Mouse (Mus musculus): ENCODE measurements around the gene Srgap2. TPM values are rescaled to one million over a fixed set of nuclear protein-coding genes. Genes with fewer than 3 reads are reported as not detected.
A peak's percentile ranks its signal among the peaks of the same experiment; 100 is the strongest.

The Srgap2 gene
- total RNA-seq, 2 experiments from 2014 or later: 21.1 to 24.1 TPM

DNA sequence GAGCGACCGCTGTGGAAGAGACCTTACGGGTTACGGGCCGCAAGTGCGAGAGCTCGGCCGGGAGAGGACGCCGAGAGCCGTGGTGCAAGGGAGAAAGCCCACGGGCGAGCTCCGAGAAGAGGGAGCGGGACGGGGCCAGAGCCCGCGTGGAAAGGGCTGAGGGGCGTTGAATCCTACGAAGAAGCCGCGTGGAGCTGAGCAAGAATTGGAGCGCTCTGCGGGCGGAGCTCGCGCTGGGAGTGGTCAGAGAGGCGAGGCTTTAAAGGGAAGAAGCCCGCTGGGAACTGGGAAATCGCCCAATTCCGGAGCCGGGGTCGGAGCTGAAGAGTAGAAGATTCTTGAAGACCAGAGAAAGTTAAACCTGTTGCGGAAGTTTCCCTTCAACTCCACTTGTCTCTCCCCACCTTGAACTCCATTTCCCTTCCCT lies 942 bp upstream of the Srgap2 start:
- peak; percentile 74 for DNase-seq
- intact Hi-C loops (cut with DNase I): loop anchor here (5.0 kb wide), 2 partner anchors 96 to 166 kb away; no protein-coding TSS in a partner anchor

DNA sequence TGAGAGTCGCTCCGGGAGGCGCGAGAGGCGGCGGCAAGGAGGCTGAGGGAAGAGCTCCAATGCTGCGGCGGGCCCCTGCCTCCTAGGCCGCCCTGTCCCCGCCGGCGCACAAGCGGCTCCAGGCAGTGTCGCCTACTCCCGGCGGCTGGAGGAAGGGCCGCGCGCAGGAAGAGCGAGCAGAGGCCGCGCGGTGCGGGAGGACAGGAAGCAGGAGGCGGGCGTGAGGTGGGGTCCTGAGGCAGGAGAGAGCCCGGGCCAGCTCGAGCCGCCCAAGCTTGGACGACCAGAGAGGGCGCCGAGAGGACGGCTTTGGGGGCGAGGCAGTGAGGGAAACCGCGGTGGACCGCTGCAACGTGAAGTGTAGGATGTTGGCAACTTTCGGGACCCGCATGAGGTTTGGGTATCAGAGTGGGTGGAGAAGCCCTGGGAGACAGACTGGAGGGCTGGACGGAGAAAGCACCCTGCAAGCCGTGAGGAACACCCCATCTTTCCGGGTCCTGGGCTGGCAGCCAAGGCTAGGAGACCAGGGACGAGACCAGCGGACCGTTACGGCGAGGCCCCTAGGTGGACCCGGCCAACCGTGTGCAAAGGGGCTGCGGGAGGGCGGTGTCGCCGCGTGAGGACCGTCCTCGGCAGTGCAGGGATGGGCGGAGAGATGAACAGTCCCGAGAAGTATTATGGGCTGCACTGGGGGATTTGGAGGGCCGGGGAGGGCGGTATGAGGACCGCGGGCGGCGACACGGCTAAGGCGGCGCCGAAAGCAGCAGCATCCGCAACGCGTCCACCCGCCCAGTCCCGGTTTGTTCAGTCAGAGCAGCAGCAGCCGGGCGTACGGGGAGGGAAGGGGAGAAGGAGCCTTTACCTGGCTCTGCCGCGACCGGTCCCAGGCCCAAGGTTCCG lies 531 bp downstream of the Srgap2 start:
- peak; percentile 72 to 79 for DNase-seq
- intact Hi-C loops (cut with DNase I): loop anchor here (2.0 to 5.0 kb wide), 4 partner anchors 48 to 182 kb away; no protein-coding TSS in a partner anchor

DNA sequence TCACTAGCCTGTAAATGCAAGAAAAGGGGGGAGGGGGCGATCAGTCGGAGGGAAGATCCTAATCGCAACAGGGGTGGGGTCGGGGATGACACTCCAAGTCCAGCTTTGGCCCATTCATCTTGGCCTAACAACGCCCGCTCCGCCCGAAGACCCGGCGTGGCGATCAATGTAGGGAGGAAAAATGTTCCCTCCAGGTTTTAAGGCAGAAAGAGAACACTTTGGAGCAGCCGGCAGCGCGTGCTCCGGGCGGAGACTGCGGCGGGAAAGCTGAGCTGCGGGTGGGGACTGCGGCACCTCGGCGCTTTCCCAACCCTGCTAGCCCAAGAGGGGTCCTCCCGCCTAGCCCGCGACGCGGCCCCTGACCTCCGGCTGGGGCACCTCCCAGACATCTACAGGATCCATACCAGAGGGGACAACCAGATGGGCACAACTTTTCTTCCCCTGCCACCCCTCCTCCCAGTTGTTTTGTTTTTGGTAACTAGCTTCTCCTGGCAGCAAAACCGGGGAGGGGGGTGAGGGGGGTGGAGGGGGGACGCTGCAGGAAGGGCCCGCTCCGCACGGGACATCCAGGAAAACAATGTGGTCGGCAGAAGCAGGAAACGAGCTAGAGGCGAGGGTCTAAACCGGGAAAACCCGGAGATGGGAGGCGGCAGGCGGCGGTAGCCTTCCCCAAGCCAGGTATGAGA lies 1.4 kb downstream of the Srgap2 start:
- intact Hi-C loops (cut with DNase I): loop anchor here (2.0 to 5.0 kb wide), 4 partner anchors 47 to 181 kb away; no protein-coding TSS in a partner anchor
- DNase-seq: peak; percentile 40 to 61

DNA sequence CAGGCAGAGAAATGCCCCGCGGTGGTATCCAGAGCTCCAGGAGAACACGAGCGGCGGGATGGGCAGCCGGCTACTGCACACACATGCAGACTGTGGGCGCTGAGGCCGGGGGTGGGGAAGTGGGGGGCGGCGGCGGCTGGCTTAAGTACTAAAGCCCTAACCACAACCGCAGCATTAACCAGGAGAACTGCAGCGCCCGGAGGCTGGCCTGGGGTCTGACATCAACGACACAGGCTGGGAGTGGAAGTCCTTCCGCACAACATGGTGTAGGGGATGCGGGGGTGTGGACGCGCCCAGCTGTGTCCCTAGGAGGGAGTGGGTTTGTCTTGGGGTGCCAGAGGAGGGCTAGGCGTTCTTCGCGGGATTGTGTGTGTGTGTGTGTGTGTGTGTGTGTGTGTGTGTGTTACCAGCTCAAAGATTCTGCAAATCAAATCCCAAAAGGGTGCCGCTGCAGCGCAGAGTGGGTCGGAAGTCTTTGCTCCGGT lies 2.0 kb downstream of the Srgap2 start:
- intact Hi-C loops (cut with DNase I): loop anchor here (5.0 kb wide), 2 partner anchors 93 to 163 kb away; no protein-coding TSS in a partner anchor
- DNase-seq: peak; percentile 37 to 51

DNA sequence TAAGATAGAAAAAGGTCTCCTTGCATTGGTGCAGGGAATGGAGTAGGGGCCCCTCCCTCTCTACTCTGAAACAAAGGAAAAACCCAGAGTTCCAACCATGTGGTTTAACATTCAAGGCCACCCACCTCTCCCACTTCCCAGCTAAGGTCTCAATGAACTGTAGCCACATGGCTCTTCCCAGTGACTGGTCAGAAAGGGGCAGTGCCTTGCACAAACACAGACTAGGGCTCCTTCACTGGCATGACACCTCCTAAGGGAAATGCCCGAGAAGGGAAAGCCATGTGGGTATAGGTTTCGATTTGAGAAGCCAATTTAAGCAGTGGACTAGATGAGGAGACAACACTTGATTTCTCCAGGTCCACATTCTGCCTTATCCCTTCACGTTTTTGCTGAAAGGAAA lies 3.4 kb downstream of the Srgap2 start:
- DNase-seq: no peak
- intact Hi-C loops (cut with DNase I): no loop called here

DNA sequence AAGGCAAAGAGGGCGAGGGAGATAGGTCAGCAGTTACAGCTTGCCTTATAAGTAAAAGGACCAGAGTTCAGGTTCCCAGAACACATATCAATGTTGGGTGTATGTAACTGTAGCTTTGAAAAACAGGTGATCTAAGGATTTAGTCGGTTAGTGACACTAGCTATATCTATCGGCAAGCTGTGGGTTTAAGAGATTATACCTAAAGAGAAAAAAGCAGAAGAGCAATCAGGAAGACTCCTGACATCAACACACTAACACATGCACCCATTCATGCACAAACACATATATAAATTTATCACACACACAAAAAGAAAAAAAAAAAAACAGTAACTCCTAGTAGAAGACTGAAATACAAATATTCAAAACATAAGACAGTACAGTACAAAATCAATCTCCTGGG lies 10.6 kb downstream of the Srgap2 start:
- no peak for DNase-seq
- intact Hi-C loops (cut with DNase I): no loop called here

DNA sequence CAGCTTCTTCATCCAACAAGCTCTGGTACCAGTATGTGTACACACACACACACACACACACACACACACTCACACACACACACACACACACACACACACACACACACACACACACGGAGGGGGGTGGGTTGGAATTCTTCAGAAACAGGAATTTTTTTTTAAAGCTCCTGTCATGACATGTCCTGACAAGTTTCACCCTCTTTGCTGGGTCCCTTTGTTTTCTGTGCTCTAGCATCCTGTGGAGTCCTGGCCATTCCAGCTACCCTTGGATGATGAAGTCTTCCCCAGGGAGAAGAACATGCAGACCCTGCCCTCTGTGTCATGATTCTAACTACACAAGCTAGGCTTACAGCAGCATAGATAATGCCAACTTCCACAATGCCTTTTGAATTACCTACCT lies 13.0 kb downstream of the Srgap2 start:
- intact Hi-C loops (cut with DNase I): no loop called here

DNA sequence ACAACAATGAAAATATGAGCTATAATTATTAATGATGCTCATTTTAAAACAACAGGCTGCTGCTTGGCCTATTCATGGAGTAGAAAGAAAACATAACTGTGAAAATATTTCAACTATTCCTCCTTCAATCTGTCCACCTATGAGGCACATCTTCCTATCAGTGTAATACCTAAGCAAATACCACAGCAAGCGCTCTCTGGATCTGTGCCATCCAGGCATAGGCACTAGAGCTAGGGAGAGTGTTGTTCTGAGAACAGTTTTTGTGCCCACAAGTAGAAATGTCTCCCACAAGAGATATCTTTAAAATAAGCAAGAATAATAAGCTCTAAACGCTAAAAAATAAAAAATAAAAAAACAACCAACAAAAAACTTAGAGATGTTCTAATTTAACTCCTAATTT lies 14.0 kb downstream of the Srgap2 start:
- DNase-seq: no peak
- intact Hi-C loops (cut with DNase I): no loop called here

More for the DNA sequence above, 13.0 kb downstream of the Srgap2 start:
- no peak for DNase-seq

DNA sequence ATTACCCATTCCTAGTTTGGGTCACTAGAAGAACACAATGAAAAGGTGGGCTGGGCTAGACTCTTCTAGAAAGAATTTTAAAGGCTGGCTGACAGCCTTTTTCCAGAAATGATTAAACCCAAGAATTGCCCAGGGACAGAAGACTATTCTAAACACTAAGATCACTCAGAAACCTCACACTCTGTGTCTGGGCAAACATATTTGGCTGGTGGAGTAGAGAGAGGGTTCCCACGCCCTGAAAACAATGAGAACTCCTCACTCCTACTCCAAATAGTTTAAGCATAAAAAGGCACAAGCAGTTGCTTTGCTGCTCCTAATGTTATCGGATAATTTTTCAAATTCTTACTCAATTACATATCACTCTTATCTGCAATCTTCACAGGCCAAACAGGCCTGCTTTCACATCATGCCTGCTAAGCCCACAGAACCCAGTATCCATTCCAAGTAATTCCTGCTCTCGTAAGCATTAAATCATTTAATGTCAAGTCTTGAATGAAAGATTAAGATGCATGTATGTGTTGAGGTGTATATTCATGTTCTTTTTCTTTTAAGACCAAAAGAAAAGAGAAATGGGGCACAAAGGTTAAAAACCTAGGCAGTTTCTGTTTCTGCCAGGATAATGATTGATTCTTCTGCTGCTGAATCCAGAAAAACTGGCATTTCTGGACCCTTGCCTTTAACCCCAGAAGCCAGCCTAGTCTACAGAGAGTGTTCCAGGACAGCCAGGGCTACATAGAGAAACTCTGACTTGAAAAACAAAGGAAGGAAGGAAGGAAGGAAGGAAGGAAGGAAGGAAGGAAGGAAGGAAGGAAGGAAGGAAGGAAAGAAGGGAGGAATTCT lies 15.3 kb downstream of the Srgap2 start:
- no peak for DNase-seq
- intact Hi-C loops (cut with DNase I): no loop called here

DNA sequence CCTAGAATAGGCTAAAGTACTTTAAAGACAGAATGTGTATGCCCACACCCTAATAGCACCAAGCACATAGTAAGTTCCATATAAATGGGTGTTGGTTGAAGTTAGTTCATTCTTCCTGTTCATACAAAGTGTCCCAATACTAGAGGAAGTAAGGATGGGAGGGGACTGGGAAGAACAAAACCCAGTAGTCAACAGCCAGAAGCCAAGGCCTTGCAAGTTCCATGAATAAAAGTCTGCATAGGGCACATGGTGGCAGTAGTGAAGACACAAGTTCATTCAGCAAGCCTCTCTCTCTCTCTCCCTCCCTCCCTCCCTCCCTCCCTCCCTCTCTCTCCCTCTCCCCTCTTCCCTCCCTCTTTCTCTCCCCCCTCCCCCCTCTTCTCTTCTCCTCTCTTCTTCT lies 16.0 kb downstream of the Srgap2 start:
- intact Hi-C loops (cut with DNase I): no loop called here
- no peak for DNase-seq

DNA sequence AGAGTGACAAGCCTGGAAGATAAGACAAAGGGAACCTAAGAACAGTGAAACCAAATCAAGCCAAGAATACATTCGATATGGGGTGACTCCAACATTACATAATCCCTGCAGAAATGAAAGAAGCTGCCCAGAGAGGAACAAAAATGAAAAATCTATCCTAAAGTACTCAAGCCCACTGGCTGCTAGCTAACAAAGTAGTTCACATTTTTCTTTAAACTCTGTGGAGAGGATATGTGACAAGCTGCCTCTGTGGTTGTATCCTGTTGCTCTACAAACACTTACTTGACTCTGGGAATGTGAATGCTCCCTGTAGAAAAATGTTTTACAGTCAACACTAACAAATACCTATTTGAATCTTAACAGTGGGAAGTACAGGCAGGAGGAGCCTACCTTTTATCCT lies 25.5 kb downstream of the Srgap2 start:
- DNase-seq: no peak
- intact Hi-C loops (cut with DNase I): no loop called here

DNA sequence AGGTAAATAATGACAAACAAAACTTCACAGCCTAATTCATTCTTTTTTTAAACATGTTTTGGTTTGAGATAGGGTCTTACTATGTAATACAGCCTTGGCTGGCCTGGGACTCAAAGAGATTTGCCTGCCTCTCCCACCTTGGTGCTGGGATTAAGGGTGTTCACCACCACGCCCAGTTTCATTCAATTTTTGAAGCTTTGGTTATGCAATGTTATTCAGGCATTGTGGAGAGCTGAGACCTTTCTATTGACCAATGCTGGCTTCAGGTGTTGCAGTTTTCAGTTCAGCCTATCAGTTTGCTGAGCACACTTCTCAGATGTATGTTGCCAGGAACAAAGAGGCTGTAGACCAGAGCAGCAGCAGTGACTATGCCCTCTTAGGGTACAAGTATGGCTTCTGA lies 28.9 kb downstream of the Srgap2 start:
- DNase-seq: no peak
- intact Hi-C loops (cut with DNase I): no loop called here

DNA sequence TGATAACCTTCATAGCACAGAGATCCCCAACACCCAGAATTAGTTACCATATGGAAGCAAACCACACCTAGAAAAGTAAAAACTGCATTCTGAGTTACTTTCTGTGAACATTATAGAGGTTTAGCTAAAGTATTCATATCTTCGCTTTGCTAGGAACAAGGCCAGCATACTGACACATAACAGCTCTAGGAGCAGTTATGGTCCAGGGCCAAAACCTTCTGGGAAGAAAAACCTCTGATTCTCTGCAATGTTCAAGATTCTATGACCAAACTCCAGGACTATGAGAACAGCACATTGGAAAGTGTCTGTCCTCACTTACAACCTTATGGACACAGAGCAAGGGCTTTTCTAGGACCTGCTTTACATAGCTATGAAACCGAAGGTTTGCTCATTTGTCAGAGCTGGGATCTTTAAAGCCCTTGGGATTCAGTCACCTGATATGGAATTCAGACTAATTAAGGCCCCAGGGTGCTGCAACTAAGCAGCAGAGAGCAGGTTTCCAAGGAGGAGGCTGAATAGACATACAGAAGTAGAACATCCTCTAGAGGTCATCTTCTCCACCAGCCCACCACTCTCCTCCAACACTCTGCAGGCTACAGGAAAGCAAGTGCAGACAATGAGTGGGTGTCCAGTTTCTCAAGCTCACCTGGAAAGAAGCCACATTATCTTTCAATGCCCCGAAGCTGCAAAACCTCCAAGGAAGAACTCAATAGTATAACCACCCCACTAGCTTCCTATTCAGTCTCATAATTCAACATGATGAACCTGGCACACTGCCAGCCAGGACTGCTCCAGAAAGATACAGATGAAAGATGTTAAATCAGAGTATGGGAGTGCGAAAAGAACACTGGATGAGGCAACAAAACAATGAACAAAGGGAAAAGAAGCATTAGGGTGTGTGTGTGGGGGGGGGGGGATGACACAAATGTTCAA lies 32.9 kb downstream of the Srgap2 start:
- peak in 1 of 2 experiments; percentile 31 for DNase-seq
- intact Hi-C loops (cut with DNase I): no loop called here

DNA sequence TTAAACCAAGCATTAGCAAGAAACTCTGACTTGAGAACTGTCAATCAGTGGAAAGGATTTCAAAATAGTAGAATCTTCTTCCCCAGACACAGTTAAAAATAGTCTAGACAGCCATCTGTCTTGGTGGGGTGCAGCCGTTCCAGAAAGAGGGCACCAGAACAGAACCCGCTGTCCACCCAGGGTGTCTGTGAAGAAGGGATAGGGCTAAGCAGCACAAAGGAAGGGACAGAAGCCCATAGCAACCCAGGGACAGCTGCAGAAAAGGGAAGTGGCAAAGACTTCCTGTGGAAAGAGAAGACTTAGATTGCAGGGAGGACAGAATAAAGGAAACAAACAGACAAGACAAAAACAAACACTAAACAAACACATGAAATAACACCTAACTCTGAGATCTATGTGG lies 34.8 kb downstream of the Srgap2 start:
- intact Hi-C loops (cut with DNase I): no loop called here
- DNase-seq: no peak

DNA sequence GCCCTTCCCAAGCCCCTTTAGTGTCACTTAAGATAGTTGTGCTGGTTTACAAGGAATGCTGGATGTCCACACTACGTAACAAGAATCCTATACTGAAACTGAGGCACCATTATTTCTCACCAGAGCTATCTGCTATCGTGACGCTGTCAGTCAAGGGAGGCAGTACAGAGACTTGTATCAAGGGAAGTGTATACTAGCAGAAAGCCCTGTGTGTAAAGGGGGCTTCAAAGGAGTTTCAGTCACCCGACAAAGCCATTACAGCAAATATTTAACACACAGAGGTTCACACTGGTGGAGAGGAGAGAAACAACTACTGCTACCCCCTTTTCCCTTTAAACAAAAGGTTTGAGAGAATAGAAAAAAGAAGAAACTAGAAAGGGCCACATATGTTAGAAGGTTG lies 35.6 kb downstream of the Srgap2 start:
- intact Hi-C loops (cut with DNase I): no loop called here
- DNase-seq: no peak

DNA sequence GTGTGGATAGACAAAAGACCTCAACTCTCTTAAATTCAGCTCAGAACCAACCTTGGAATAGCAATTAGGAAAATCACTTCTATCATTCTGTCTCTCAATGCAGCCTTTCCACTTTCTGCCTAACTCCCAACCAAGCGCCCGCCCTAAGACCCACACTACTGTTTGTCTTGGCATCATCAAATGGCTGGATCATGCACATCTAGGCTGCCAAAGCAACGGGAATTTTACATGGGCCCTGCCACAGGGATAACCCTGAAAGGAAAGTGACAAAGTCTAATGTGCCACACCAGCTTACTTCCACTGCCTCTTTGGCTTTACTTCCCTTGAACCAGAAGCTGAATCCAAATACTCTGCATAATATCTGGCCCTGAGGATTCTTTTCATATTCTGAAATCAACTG lies 37.8 kb downstream of the Srgap2 start:
- DNase-seq: no peak
- intact Hi-C loops (cut with DNase I): no loop called here

DNA sequence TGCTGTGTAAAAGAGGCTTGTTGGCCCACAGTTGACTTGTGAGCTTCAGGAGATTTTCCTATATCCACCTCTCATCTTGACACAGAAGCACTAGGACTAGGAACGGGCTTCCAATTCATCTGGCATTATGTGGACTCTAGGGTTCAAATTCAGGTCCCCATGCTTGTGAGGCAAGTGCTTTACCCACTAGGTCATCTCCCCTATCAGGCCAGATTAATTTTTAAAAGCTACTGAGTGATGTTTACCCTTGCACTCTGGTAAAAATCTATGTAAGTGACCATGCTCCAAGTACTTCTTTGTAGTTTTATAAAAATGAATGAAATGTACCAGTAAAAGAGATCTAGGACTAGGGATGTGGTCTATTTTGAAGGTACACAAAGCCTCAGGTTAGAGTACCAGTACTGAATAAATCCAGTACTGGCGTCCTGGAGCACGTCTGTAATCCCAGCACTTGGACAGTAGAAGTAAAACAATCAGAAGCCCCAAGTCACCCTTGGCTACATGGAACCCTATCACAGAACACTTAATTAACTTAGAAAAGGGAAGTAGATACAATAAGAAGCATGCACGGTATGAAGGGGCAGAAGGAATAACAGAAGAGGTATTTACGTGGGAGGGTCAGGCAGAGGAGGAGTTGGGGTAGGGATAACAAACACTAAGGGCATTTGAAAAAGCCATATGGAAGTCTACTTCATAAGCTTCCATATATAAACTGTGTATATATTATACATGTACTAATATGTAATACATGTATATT lies 40.9 kb downstream of the Srgap2 start:
- intact Hi-C loops (cut with DNase I): no loop called here
- DNase-seq: no peak

DNA sequence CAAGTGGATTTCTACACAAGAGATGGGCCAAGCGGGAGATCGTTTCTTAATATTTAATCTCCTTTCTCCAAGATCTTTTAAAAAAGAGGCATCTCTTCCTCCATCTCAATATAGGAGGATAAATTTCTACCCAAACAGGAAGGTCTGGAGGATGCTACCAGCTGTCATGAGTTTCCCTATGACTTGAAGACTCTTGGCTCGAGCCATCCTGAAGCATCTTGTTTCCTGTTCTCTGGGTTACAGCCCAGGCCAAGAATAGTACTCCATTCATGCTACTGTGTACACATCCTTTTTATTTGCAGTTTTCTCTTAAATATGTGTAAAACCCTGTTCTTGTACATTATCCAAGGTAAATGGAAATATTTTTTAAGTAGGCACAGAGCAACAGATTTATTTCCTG lies 44.9 kb downstream of the Srgap2 start:
- intact Hi-C loops (cut with DNase I): no loop called here
- DNase-seq: no peak

DNA sequence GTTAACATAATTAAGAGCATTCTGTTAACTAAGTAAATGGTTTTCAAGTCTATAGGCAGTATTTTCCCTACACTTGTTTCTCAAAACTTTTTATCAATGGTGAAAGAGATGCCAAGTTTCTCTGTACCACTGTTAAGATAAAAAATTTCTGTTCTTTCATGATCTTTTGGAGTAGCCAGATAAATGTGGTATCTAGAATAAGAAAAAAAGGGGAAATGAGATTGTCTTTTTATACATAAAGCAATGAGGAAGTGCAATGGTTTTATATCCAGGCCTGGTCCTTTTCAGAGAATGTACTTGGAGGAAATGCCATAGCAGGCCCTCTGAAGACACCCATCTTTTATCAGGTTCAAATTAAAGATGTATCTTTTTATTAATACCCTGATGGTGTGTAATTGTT lies 45.8 kb downstream of the Srgap2 start:
- DNase-seq: no peak
- intact Hi-C loops (cut with DNase I): no loop called here

Measured in heart, postnatal 36 days (tissue).